Mouse (Mus musculus) layer of hippocampus, postnatal 10 days (tissue): ENCODE results near the gene Npnt. TPM values are rescaled to one million over a fixed set of nuclear protein-coding genes. Genes with fewer than 3 reads are reported as not detected.

Source experiments
- DNase-seq, 2 experiments: peaks; one replicate each; pipeline ENCODE4 v3.0.0; 2021; ENCODE audit warnings: low spot score in 2 of 2
- total RNA-seq, 2 experiments: library from RNA; stranded (reverse); gene quantifications; 2 replicates each; pipeline ENCODE4 v1.2.3; 2021

Gene Npnt
- total RNA-seq, 2 experiments from 2014 or later, result 14.2 to 14.9 TPM

DNA sequence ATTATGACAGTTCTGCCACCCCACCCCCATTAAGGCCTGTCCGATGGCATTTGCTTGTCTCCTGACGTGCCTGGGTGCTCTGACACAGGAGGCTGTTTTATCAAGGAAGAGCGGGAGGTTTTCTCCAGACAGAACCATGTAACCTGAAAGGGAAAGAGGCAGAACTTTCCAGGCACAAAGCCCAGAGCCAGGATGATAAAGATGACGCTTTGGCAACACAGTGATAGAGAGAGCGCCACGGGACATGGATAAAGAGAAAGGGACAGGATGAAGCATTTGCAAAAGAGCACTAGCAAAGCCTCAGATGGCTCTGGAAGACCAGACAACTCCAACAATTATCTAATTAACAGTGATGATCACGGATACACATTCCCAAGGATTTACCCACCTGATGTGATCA lies 56.0 kb downstream of the Npnt start:
- no peak for DNase-seq

DNA sequence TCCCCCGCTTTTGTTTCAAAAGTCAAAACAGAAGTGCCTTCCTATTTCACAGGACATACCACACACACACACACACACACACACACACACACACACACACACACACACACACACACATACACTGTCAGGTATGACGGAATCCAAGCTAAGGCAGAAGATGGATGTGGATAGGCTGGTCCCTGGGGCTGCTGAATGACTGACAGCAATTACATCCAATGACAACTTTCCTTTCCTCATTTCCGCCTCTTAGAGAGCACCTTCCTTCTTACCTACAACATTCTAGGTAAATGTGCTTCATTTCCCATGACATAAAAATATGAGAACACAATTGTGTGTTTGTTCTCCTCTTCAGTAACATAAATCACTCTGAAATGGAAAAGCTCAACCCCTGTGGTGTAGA lies 56.4 kb downstream of the Npnt start:
- DNase-seq, result no peak

DNA sequence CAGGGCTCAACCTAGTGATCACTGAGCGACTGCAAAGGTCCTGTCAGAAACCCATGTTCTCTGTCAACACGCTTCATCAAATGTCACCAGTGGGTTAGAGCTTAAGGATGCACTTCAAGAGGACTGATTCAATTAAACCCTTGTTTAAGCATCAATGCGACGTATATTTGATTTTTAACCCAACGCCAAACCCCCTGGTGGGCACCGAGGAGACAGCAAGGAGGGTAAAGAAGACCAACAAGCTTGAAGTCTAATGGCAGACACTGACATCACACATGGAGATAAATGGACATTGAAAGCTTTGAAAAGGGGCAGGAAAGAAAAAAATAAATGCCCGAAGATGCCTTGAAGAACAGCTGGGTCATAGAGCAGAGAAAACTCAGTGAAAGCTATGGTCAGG lies 57.0 kb downstream of the Npnt start:
- DNase-seq, result no peak

DNA sequence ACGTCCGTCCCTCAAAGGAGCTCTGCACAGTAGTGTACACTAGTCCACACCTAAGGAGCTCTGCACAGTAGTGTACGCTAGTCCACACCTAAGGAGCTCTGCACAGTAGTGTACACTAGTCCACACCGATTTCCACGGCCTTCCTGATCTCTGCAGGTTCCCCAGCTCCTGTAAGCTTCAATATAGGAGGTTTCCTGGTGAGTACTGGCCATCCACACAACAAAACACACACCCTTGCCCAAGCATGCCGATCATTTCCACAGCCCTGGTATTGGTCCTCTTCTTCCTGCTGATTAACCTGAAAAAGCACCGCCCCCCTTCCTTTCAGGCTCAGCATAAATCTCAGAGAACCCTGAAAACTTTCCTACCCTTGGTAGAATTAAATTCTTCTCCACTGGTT lies 57.6 kb downstream of the Npnt start:
- DNase-seq, result no peak

DNA sequence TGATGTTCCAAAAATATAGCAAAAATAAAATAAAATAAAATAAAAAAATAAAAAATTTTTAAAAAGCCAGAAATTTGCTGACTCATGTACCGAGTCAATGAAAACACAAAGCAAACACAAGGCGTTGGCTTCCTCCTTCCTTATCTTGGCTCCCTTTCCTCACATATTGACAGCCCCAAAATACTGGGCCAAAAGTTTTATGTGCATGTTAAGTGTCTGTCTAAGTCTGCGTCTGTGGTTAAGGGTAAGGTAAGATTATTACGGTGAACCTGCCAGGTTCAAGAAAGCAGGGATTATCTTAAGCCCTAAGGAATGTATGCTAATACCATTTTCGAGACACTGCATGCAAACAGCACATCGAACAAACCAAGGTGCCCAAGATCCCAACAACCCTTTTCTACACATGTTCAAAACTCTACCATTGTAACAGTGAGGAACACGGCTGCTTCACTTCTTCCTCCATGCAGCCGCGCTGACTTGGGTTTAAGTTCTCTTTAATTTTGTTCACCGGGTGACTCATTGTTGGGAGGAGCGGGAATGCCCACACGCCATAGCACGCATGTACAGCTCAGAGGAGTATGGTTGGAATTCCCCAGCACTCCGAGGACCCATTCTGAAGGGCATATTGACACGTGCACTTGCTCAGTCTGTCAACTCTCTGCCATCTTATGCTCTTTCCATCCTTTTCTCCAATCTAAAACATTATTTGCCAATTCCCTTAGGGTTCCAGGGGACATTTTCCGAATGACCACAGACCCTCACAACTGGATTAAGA lies 62.8 kb downstream of the Npnt start:
- no peak for DNase-seq

DNA sequence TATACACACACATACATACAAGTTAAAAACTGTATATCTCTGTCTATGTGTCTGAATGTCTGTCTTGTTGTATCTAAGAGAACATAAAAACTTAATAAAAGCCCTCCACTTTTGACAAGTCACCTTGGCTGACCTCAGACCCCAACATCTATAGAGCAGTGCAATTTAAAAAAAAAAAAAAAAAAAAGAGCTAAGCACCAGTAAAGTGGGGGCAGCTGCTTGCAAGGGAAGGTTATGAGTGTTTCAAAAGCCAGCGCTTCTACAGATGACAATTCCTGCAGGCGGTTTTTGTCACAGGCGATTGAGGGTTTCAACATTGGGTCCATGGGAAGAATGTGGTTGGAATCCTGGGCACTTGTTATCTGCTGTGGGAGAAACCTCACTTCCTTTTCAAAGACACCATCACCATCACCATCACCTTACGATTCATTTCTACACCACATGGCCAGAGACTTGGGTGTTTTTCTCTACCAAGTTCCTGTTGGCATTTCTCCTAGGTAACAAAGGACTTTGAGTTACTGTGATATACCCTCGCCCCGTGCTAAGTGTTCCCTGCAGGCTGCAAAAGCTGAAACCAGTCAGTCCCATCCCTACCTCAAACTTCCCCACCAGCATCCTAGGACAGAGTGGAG lies 63.6 kb downstream of the Npnt start:
- DNase-seq, result no peak

DNA sequence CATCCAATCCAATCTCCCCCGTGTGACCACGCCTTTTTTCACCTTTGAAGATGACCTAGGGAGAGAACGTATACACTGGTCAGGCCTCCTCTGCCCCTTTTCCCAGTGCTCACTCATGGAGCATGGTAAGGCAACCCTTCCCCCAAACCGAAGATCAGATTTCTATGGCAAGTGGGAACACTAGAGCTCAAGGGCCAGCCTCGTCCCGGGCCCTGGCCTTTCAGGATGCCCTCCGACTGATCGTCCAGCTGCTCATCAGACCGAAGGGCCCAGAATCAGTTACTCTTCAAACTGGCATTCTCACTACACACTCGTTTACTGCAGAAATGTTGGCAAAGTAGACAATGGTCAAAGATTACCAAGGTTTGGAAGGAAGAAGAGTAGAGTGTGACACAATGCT lies 65.6 kb downstream of the Npnt start:
- no peak for DNase-seq

DNA sequence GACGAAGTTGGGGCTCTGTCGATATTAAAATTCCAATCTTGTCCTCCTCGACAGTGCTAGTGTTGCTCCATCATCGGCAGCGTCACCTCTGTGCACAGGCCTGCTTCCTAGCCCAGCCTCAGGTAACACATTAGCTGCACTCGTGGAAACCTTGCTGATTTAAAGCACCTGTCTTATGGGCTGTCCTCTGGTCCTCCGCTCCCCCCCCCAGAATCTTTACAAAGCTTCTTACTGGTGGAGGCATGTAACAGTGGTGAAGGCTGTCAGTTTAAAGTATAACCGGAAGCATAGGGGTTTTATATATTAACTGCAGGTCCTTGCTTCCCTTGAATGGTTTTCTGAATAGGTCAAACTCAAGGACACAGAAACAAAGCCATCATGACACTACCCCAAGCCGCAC lies 66.8 kb downstream of the Npnt start:
- DNase-seq, result no peak

DNA sequence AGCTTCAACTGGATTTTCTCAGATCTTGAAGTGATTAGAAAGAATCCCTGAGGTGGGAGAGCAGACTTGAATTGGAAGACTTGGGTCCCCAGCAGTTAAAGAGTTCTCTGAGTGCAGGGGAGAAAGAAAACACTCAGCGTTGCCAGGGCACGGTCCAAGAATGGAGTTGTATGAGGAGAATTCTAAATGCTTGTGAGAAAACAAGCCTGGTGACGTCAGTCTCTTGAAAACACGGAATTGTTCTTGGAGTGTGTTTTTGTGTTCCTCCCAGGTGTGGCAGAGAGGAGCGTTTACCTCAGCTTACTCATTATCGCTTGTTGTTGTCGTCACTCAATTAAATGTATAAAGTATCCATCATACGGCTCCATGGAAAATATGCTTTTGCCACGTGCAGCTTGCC lies 69.3 kb downstream of the Npnt start:
- no peak for DNase-seq

DNA sequence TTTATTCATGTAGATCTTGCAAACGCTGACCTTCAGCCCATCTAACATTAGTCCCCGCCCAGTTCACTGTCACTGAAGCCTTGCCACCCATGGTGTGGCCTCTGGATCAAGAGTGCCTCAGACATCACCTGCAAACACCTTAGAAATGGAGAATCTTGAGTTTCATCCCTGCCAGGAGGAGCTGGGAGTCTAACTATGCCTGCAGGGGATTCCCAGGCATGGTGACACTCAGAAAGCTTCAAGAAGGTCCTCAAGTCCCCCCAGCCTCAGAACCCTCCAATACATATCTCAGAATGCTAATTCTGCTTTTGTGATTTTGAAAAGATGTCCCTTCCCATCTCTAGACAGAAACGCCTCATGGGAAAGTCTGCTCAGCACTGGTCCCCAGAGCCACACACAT lies 69.7 kb downstream of the Npnt start:
- DNase-seq, result no peak

DNA sequence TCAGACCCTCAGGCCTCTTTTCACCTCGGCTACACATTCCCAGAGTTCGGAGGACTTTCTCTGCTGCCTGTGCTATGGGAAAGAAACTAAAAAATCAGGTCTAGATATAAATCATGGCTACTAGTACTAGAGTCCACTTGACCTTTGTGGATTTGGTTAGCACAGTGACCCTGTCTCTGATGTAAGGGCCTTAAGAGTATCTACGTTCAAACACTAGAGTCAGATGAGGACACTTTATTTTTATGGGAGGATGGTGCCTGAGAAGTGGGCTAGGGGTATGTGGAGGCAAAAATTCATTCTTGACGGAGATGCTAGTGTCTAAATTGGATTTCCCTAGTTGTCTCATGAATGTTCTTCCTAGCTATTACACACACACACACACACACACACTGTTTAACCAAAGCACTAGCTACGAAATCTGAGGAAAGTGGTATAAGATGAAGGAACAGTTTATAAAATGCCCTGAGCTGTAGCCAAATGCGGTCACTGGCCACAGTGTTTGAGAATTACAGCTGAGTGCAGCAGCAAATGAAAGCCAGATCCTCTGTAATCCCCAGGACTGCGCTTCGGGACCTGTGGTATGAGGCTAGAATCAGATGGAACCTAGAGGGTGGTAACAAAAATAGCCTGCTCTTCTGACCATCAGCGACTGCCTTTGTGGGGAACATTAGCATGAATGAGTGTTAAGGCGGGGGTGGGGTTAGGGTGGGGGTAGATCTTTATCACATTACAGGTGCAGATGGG lies 73.0 kb downstream of the Npnt start:
- no peak for DNase-seq

DNA sequence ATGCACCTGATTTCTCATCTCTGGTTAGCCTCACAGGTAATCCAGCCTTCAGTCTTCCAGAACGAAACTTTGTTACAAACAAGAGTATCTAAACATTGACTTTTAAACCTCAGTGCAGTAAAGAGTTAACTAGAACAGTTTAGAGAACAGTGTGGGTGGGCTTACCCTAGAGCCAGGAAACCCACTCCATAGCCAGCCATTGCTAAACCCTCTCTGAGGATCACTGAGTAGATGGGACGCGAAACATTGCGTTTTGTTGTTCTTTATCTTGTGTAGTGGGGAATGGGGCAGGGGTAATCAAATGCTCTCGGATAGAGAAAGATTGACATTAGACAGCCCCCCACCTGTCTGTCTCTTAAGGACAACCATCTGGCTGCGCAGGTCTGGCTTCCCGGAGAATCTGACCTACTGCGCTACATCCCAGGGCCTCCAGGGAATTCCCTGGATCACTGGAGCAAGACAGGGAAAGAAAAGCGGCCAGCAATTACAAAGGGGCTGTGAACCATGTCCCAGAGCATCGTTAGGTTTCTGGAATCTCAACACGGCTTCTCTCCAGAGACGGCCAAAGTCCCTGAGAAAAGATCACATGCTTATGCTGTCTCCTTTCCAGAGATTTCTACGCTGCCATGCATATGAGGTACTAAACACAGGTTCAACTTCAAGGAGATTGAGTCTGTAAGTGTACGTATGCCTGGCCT lies 73.9 kb downstream of the Npnt start:
- DNase-seq, result no peak

DNA sequence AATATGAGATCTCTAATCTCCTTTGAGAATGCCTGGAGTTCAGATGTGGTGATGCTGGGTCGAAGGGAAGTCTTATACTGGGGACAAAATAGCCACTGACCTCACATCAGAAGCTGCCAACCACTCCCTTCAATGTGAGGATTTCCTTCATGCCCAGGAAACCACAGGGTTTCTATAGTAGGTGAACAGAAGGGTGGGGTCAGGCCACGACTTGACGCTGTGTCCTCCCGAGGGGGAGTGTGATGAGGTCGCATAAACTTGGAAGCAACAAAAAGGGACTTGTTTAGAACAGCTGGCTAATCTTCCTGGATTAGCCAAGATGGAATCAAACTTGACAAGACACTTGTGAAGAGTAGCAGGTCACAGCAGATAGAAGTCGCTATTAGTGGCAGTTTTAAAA lies 76.8 kb downstream of the Npnt start:
- no peak for DNase-seq

DNA sequence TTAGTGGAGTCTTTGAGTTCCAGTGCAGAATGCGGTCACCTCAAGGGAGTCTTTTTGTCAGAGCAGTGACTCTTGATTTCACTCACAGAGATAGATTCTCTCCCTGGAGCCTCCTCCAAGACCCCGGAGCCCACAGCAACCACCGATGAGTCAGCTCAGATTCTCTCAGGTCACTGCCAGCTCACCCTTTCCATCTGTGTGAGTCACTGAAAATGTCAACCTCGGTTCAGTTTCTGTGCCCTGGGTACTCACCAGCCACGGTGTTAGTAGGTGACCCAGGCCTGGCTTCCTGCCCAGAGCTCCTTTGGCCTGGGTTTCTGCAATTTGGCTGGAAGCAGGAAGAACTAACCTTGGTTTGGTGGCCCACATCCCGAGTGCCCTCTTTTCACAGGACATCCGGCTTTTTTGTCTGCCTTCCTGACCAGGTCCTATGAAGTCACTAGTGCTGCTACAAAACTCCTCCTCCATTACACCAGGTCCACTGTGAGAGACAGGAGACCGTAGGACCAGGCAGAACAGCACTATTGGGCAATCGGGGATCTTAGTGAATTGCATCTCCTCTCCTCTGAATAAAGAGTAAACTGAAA lies 78.7 kb downstream of the Npnt start:
- no peak for DNase-seq

DNA sequence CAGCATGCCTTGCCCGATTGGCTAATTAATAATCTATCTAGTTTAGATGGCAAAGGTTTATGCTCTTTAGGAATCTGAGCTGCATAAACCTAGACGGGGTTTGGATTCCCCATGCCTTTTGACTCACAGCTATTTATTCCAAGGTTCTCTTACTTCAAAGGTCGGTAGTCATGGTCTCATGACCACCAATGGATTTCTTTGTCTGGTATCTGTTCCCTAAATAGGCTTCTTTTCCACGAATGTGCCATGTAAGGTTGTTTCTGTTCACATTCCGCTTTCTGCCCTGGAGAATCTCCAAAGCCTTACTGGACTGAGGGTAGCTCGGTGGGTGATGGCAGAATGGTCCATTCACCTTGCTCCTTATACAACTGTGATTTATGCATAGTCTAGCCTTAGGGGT lies 80.0 kb downstream of the Npnt start:
- no peak for DNase-seq

DNA sequence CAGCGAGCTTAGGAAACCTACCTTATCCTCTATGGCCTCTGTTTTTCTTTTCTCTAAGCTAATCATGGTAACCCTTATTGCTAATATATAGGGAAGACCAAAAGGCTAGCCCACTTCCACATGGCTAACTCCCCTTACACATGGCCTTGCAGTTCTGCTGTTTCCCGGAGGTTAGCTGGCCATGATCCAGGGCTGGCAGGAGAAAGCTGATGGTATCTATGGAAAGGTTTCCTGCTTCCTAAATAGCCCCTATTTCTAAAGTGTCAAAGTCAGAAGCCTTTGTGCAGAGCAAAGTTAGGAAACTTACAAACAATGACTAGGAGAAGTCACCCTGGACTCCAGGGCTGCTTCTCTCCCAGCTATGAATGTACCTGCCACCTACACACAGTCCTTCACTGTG lies 81.3 kb downstream of the Npnt start:
- DNase-seq, result no peak

DNA sequence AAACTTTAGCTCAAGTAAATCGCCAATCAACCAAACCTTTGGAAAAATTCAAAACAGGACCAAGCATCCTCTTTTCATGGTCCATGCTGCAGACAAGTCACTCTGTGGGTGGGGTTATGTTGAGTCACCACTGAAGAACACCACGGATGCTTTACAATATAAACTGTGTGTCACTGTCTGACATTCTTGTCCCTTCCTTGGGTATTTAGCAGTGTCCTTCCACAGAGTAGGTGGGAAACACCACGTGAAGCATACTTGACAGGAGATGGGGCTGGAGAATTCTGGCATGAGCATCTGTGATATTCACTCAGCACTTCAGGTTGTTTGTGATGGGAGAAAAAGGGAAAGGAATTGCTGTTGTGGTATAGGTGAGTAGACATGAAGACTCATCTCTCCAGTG lies 83.1 kb downstream of the Npnt start:
- no peak for DNase-seq

DNA sequence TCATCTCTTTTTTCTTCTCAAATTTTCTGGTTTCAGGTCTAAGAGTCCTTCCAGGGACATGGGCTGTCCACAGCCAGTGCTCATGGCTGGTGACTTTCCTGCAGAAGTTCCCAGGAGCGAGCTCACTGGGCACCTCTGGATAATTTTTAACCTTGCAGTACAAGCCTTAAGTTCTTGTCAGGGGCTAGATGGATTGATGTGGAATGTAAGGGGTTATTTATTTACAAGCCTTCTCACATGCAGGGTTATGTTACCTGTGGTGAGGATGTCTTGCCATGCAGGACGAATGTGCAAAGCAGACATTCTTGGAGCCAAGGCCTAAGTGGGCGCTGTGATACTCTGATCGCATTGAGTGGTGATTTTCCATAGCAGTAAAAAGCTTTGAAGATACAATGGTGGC lies 84.5 kb downstream of the Npnt start:
- no peak for DNase-seq

DNA sequence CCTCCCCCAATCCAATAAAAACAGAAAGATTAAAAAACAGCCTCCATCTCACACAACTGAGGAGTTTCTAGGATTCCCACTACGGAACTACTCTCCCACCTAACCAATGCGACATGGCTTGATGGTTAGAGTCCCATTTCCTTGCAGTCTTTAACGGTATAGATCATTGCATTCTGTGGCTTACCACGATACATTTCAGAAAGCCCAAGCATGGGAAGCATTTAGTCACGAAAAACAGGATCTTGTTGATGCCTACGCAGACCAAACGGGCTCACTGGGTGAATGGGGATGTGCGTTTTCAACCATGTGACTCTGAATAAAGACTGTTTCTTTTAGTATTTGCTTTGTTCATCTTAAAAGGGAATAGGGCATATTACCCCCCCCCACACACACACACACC lies 85.1 kb downstream of the Npnt start:
- no peak for DNase-seq

DNA sequence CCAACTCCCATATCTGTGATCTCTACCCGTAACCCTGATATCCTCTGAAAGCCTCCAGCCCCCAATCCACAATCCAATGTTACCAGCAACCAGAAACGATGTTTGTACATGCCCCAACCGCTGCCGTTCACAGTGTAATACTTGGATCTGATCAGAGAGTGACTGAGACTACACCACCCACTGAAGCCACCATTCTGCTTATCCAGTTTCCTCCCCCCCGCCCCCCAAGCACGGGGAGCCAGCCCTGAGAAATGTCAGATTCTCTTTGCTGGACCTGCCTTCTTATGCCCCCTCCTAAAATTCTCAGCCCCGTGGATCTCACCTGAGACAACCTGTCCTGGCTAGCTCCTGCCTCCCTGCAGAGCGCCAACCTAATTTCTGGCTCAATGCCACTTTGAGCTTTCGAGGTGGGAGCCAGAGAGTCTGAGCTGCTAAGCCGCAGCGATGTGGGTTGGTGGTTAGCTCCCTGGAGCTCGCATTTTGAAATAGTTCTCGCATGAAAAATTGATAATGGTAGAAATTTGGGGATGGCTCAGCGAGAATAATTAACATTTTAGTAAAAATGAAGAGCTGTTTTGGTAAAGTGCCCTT lies 85.7 kb downstream of the Npnt start:
- no peak for DNase-seq

DNA sequence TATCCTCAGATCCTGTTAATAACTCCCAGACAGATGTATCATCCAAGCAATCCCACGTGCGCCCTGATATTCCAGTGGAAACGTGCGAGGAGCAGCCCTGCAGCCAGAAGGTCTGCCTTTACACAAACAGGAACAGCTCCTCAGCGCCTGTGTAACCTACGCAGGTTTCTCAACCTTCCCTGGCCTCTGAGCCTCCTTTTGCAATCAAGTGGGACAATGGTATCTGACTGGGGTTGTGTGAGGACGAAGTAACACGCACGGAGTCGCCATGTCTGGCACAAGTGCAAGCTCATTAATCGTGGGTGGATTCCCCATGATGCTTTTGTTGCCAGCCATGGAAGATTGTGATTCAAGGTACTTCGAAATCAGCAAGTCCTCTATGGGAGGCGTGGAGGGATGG lies 86.2 kb downstream of the Npnt start:
- DNase-seq, result no peak
